Mouse (Mus musculus): Measurements from ENCODE around the gene Klhl12. TPM values are rescaled to one million over a fixed set of nuclear protein-coding genes. Genes with fewer than 3 reads are reported as not detected.
"Not testable (repeated sequence)": the region's sequence is repeated elsewhere in the genome, so short reads cannot be mapped to it uniquely, and the experiment has no call there.

Klhl12 gene
- polyA plus RNA-seq, 1 experiment from 2014 or later = 29.3 TPM

GRCm38 (mm10) chr1:134519201-134519600 is 63.9 kb downstream of the Klhl12 start:
- WGBS = 93% methylated on average over 5 of the region's 5 CpGs
- H3K9ac ChIP-seq; H3K27me3 ChIP-seq; ATAC-seq (ENCODE audit: borderline replicate concordance, extremely low read depth, low FRiP score, low TSS enrichment); H3K4me2 ChIP-seq; H3K27ac ChIP-seq; H3K36me3 ChIP-seq; H3K9me3 ChIP-seq; H3K4me3 ChIP-seq: not testable (repeated sequence)
- H3K4me1 ChIP-seq = peaks cover 19% of the 10 kb centered on the region

- H3K4me3 ChIP-seq = no peak overlapping the region
- no peak overlapping the region for H3K9ac ChIP-seq
- no peaks in the 10 kb centered on the region for H3K27me3 ChIP-seq
- no peaks in the 10 kb centered on the region for H3K36me3 ChIP-seq
- H3K9me3 ChIP-seq = no peaks in the 10 kb centered on the region
- WGBS = 68% methylated on average over 8 of the region's 8 CpGs
- H3K27ac ChIP-seq = no peak overlapping the region
- no peak overlapping the region for H3K4me2 ChIP-seq
- ATAC-seq (ENCODE audit: borderline replicate concordance, extremely low read depth, low FRiP score, low TSS enrichment) = no peak
- peaks cover 19% of the 10 kb centered on the region for H3K4me1 ChIP-seq
Measured at GRCm38 (mm10) chr1:134520001-134520721, 64.8 kb downstream of the Klhl12 start.

GRCm38 (mm10) chr1:134521163-134521562 is 65.8 kb downstream of the Klhl12 start:
- no peak for ATAC-seq (ENCODE audit: borderline replicate concordance, extremely low read depth, low FRiP score, low TSS enrichment)
- Histone ChIP-seq H3K9ac (no peak overlapping the region), H3K36me3 (no peaks in the 10 kb centered on the region), H3K9me3 (no peaks in the 10 kb centered on the region), H3K27ac (no peak overlapping the region), H3K4me3 (no peak overlapping the region), H3K4me2 (no peak overlapping the region), H3K27me3 (no peaks in the 10 kb centered on the region), H3K4me1 (peaks cover 14% of the 10 kb centered on the region)
- WGBS = 75% methylated on average over 7 of the region's 7 CpGs

- Histone ChIP-seq H3K36me3 (no peaks in the 10 kb centered on the region), H3K9me3 (no peaks in the 10 kb centered on the region), H3K9ac (no peak overlapping the region), H3K4me3 (no peak overlapping the region), H3K4me2 (no peak overlapping the region), H3K27ac (no peak overlapping the region), H3K27me3 (no peaks in the 10 kb centered on the region), H3K4me1 (0 out of 2 replicates have a peak, but pooled peaks cover 2% of the 10 kb centered on the region)
- ATAC-seq (ENCODE audit: borderline replicate concordance, extremely low read depth, low FRiP score, low TSS enrichment) = no peak
- WGBS = 39% methylated on average over 2 of the region's 2 CpGs
Measured at GRCm38 (mm10) chr1:134522325-134522724, 67.0 kb downstream of the Klhl12 start.

GRCm38 (mm10) chr1:134524424-134524823 is 69.1 kb downstream of the Klhl12 start:
- no peak overlapping the region for H3K27ac ChIP-seq
- H3K4me1 ChIP-seq = no peaks in the 10 kb centered on the region
- H3K27me3 ChIP-seq = no peaks in the 10 kb centered on the region
- no peak for ATAC-seq (ENCODE audit: borderline replicate concordance, extremely low read depth, low FRiP score, low TSS enrichment)
- H3K9ac ChIP-seq = no peak overlapping the region
- WGBS = 70% methylated on average over 5 of the region's 5 CpGs
- H3K9me3 ChIP-seq = no peaks in the 10 kb centered on the region
- H3K4me3 ChIP-seq = no peak overlapping the region
- no peak overlapping the region for H3K4me2 ChIP-seq
- no peaks in the 10 kb centered on the region for H3K36me3 ChIP-seq

- no peak for ATAC-seq (ENCODE audit: borderline replicate concordance, extremely low read depth, low FRiP score, low TSS enrichment)
- Histone ChIP-seq H3K4me2 (no peak overlapping the region), H3K4me1 (no peaks in the 10 kb centered on the region), H3K27me3 (no peaks in the 10 kb centered on the region), H3K27ac (no peak overlapping the region), H3K36me3 (no peaks in the 10 kb centered on the region), H3K9ac (no peak overlapping the region), H3K9me3 (no peaks in the 10 kb centered on the region), H3K4me3 (no peak overlapping the region)
- 86% methylated on average over 1 of the region's 1 CpGs for WGBS
Measured at GRCm38 (mm10) chr1:134525015-134525414, 69.7 kb downstream of the Klhl12 start.

GRCm38 (mm10) chr1:134526752-134527151 is 71.4 kb downstream of the Klhl12 start:
- no peak overlapping the region for H3K9ac ChIP-seq
- H3K27me3 ChIP-seq = no peaks in the 10 kb centered on the region
- H3K4me2 ChIP-seq = no peak overlapping the region
- WGBS = 46% methylated on average over 6 of the region's 6 CpGs
- no peaks in the 10 kb centered on the region for H3K9me3 ChIP-seq
- no peak overlapping the region for H3K4me3 ChIP-seq
- no peak overlapping the region for H3K27ac ChIP-seq
- no peaks in the 10 kb centered on the region for H3K4me1 ChIP-seq
- H3K36me3 ChIP-seq = no peaks in the 10 kb centered on the region
- no peak for ATAC-seq (ENCODE audit: borderline replicate concordance, extremely low read depth, low FRiP score, low TSS enrichment)

- no peak overlapping the region for H3K27ac ChIP-seq
- ATAC-seq (ENCODE audit: borderline replicate concordance, extremely low read depth, low FRiP score, low TSS enrichment) = no peak
- H3K4me1 ChIP-seq = no peaks in the 10 kb centered on the region
- H3K27me3 ChIP-seq = no peaks in the 10 kb centered on the region
- H3K4me2 ChIP-seq = no peak overlapping the region
- no peak overlapping the region for H3K9ac ChIP-seq
- no peak overlapping the region for H3K4me3 ChIP-seq
- no peaks in the 10 kb centered on the region for H3K36me3 ChIP-seq
- 78% methylated on average over 6 of the region's 6 CpGs for WGBS
- no peaks in the 10 kb centered on the region for H3K9me3 ChIP-seq
Measured at GRCm38 (mm10) chr1:134530618-134531017, 75.3 kb downstream of the Klhl12 start.

GRCm38 (mm10) chr1:134533710-134534109 is 78.4 kb downstream of the Klhl12 start:
- not testable (repeated sequence) for H3K27me3 ChIP-seq; ATAC-seq (ENCODE audit: borderline replicate concordance, extremely low read depth, low FRiP score, low TSS enrichment); H3K4me1 ChIP-seq; H3K9me3 ChIP-seq; H3K27ac ChIP-seq; H3K9ac ChIP-seq; H3K36me3 ChIP-seq; H3K4me3 ChIP-seq; H3K4me2 ChIP-seq
- WGBS = 93% methylated on average over 10 of the region's 10 CpGs

GRCm38 (mm10) chr1:134535054-134535453 is 79.7 kb downstream of the Klhl12 start:
- Histone ChIP-seq H3K27ac (no peak overlapping the region), H3K36me3 (no peaks in the 10 kb centered on the region), H3K9ac (no peak overlapping the region), H3K4me3 (no peak overlapping the region), H3K4me1 (no peaks in the 10 kb centered on the region), H3K27me3 (no peaks in the 10 kb centered on the region), H3K9me3 (no peaks in the 10 kb centered on the region), H3K4me2 (no peak overlapping the region)
- no peak for ATAC-seq (ENCODE audit: borderline replicate concordance, extremely low read depth, low FRiP score, low TSS enrichment)
- 97% methylated on average over 1 of the region's 1 CpGs for WGBS

GRCm38 (mm10) chr1:134535513-134535912 is 80.2 kb downstream of the Klhl12 start:
- H3K27me3 ChIP-seq = no peaks in the 10 kb centered on the region
- H3K4me2 ChIP-seq = no peak overlapping the region
- no peak overlapping the region for H3K9ac ChIP-seq
- no peak for ATAC-seq (ENCODE audit: borderline replicate concordance, extremely low read depth, low FRiP score, low TSS enrichment)
- no peak overlapping the region for H3K4me3 ChIP-seq
- no peaks in the 10 kb centered on the region for H3K36me3 ChIP-seq
- no peaks in the 10 kb centered on the region for H3K9me3 ChIP-seq
- no peaks in the 10 kb centered on the region for H3K4me1 ChIP-seq
- H3K27ac ChIP-seq = no peak overlapping the region
- WGBS = 70% methylated on average over 3 of the region's 3 CpGs

- no peak for ATAC-seq (ENCODE audit: borderline replicate concordance, extremely low read depth, low FRiP score, low TSS enrichment)
- H3K9me3 ChIP-seq = no peaks in the 10 kb centered on the region
- H3K4me2 ChIP-seq = no peak overlapping the region
- H3K27ac ChIP-seq = no peak overlapping the region
- no peak overlapping the region for H3K4me3 ChIP-seq
- H3K4me1 ChIP-seq = no peaks in the 10 kb centered on the region
- 88% methylated on average over 10 of the region's 10 CpGs for WGBS
- H3K27me3 ChIP-seq = no peaks in the 10 kb centered on the region
- H3K9ac ChIP-seq = no peak overlapping the region
- H3K36me3 ChIP-seq = no peaks in the 10 kb centered on the region
Measured at GRCm38 (mm10) chr1:134540610-134541009, 85.3 kb downstream of the Klhl12 start.

All from lung, embryonic 15.5 days (tissue).